In genomic region chr17:85042419-85042818, GRCm38 (mm10) we compare ENCODE assay signal across 20 mouse cellular contexts. TPM values are rescaled to one million over a fixed set of nuclear protein-coding genes. Genes with fewer than 3 reads are reported as not detected.
DNase-seq lines count a peak whose midpoint lies in the region; ATAC-seq and TF ChIP-seq lines count a peak whose summit lies in the region.
"Had no signal": no experiment of that assay in that cellular context is flagged by ENCODE, and none has a peak within 500 bp of the region (broad histone marks: within the 10 kb centered on the region; RNA-seq: fewer than 3 reads in every experiment).

No protein-coding gene starts in this region.

- no peaks in the 10 kb centered on the region for H3K36me3 ChIP-seq in liver, adult 2 months (ENCODE audit: control insufficient read depth, insufficient read depth, low read length)
- no peaks in the 10 kb centered on the region for H3K36me3 ChIP-seq in liver, embryonic 11.5 days (ENCODE audit: control insufficient read depth, insufficient read depth, low read length)
- H3K36me3 ChIP-seq in kidney, postnatal 0 days (ENCODE audit: insufficient read depth, low read length), result no peaks in the 10 kb centered on the region
- H3K36me3 ChIP-seq in stomach, postnatal 0 days (ENCODE audit: control insufficient read depth, insufficient read depth, low read length), result no peaks in the 10 kb centered on the region
- H3K36me3 ChIP-seq in neural tube, embryonic 15.5 days, result no peaks in the 10 kb centered on the region
- H3K36me3 ChIP-seq in midbrain, embryonic 13.5 days, result no peaks in the 10 kb centered on the region
- H3K36me3 ChIP-seq: heart, embryonic 10.5 days; hindbrain, embryonic 13.5 days had no signal

- no peaks in the 10 kb centered on the region for H3K9me3 ChIP-seq in liver, embryonic 11.5 days (ENCODE audit: control insufficient read depth, low read length)
- H3K9me3 ChIP-seq in kidney, postnatal 0 days (replicated peaks; ENCODE audit: low read length), result no peaks in the 10 kb centered on the region
- no peaks in the 10 kb centered on the region for H3K9me3 ChIP-seq in stomach, postnatal 0 days (ENCODE audit: control insufficient read depth, low read length)
- no peaks in the 10 kb centered on the region for H3K9me3 ChIP-seq in neural tube, embryonic 15.5 days (replicated peaks)
- H3K9me3 ChIP-seq in midbrain, embryonic 13.5 days, result no peaks in the 10 kb centered on the region
- H3K9me3 ChIP-seq: heart, embryonic 10.5 days; hindbrain, embryonic 13.5 days had no signal

- no peaks in the 10 kb centered on the region for H3K79me2 ChIP-seq in liver, adult 2 months (ENCODE audit: control insufficient read depth, insufficient read depth, low read length)

- TF ChIP-seq EP300 in stomach, postnatal 0 days (optimal IDR thresholded peaks at IDR 0.05), result no peak

- DNase-seq in liver, adult 2 months (ENCODE audit: extremely low read depth, low read depth, low spot score), result peak; percentile 46
- DNase-seq in liver, embryonic 11.5 days (ENCODE audit: low spot score), result no peak
- DNase-seq in kidney, adult 11 months, result peak; percentile 89
- no peak for DNase-seq in kidney, postnatal 0 days (ENCODE audit: low spot score)
- DNase-seq in stomach, postnatal 0 days (ENCODE audit: low spot score), result no peak
- DNase-seq: adrenal gland, postnatal 14 days; cerebellum, adult 11-12 months; cerebellum, postnatal 36 days; gastrocnemius, postnatal 36 days; heart, postnatal 10 days; lung, postnatal 10 days; thymus, adult 2 months had no signal

- no peak overlapping the region for H3K4me2 ChIP-seq in liver, embryonic 11.5 days
- no peak overlapping the region for H3K4me2 ChIP-seq in kidney, postnatal 0 days (ENCODE audit: low read length)
- H3K4me2 ChIP-seq in stomach, postnatal 0 days (replicated peaks; ENCODE audit: low read depth), result no peak overlapping the region
- H3K4me2 ChIP-seq in neural tube, embryonic 15.5 days, result no peak overlapping the region
- H3K4me2 ChIP-seq in midbrain, embryonic 13.5 days (replicated peaks), result no peak overlapping the region
- H3K4me2 ChIP-seq: hindbrain, embryonic 13.5 days had no signal

- no peak overlapping the region for H3K9ac ChIP-seq in liver, adult 2 months (ENCODE audit: low read depth, low read length)
- H3K9ac ChIP-seq in liver, embryonic 11.5 days (ENCODE audit: low read depth, low read length), result no peak overlapping the region
- H3K9ac ChIP-seq in kidney, postnatal 0 days (ENCODE audit: low read depth, low read length), result no peak overlapping the region
- no peak overlapping the region for H3K9ac ChIP-seq in stomach, postnatal 0 days (ENCODE audit: low read length)
- no peak overlapping the region for H3K9ac ChIP-seq in neural tube, embryonic 15.5 days (replicated peaks)
- no peak overlapping the region for H3K9ac ChIP-seq in midbrain, embryonic 13.5 days (replicated peaks)
- H3K9ac ChIP-seq: hindbrain, embryonic 13.5 days had no signal

- TF ChIP-seq CTCF in liver, adult 2 months (IDR thresholded peaks at IDR 0.05; ENCODE audit: low read depth, low read length), result no peak
- no peak for TF ChIP-seq CTCF in kidney, postnatal 0 days (IDR thresholded peaks at IDR 0.05; ENCODE audit: low read depth)
- no peak for TF ChIP-seq CTCF in stomach, postnatal 0 days (IDR thresholded peaks at IDR 0.05; ENCODE audit: low read depth)

- peak overlapping the region; percentile 71 for H3K27ac ChIP-seq in liver, adult 2 months (replicated peaks; ENCODE audit: insufficient read depth, low read depth, low read length)
- no peak overlapping the region for H3K27ac ChIP-seq in liver, embryonic 11.5 days (ENCODE audit: low read depth, low read length)
- peak overlapping the region; percentile 77 for H3K27ac ChIP-seq in kidney, postnatal 0 days
- H3K27ac ChIP-seq in stomach, postnatal 0 days (replicated peaks), result peak overlapping the region; percentile 58; the same call in 1 of the 2 replicates
- H3K27ac ChIP-seq in neural tube, embryonic 15.5 days (replicated peaks), result no peak overlapping the region
- no peak overlapping the region for H3K27ac ChIP-seq in midbrain, embryonic 13.5 days
- H3K27ac ChIP-seq: heart, embryonic 10.5 days; hindbrain, embryonic 13.5 days had no signal

- TF ChIP-seq POLR2A in liver, adult 2 months (IDR thresholded peaks at IDR 0.05; ENCODE audit: extremely low read depth, insufficient read depth, low read length), result no peak

- peaks cover 44% of the 10 kb centered on the region for H3K4me1 ChIP-seq in liver, adult 2 months (ENCODE audit: control insufficient read depth, insufficient read depth, low read length)
- H3K4me1 ChIP-seq in liver, embryonic 11.5 days (replicated peaks; ENCODE audit: control insufficient read depth, insufficient read depth, low read length), result peaks cover 3% of the 10 kb centered on the region; the same call in 1 of the 2 replicates
- H3K4me1 ChIP-seq in kidney, postnatal 0 days (replicated peaks; ENCODE audit: insufficient read depth, low read length), result no peaks in the 10 kb centered on the region
- H3K4me1 ChIP-seq in stomach, postnatal 0 days (replicated peaks; ENCODE audit: control insufficient read depth, insufficient read depth), result no peaks in the 10 kb centered on the region
- no peaks in the 10 kb centered on the region for H3K4me1 ChIP-seq in neural tube, embryonic 15.5 days
- no peaks in the 10 kb centered on the region for H3K4me1 ChIP-seq in midbrain, embryonic 13.5 days (replicated peaks)
- H3K4me1 ChIP-seq: heart, embryonic 10.5 days; hindbrain, embryonic 13.5 days had no signal

- H3K4me3 ChIP-seq in liver, adult 2 months (ENCODE audit: insufficient read depth, low read depth, low read length), result no peak overlapping the region
- H3K4me3 ChIP-seq in liver, embryonic 11.5 days (ENCODE audit: low read depth, low read length), result no peak overlapping the region
- no peak overlapping the region for H3K4me3 ChIP-seq in kidney, postnatal 0 days (replicated peaks; ENCODE audit: low read depth, low read length)
- no peak overlapping the region for H3K4me3 ChIP-seq in stomach, postnatal 0 days (ENCODE audit: low read depth, low read length)
- no peak overlapping the region for H3K4me3 ChIP-seq in neural tube, embryonic 15.5 days (replicated peaks)
- no peak overlapping the region for H3K4me3 ChIP-seq in midbrain, embryonic 13.5 days (replicated peaks)
- H3K4me3 ChIP-seq: erythroblast, embryonic 14.5 days; heart, embryonic 10.5 days; hindbrain, embryonic 13.5 days had no signal

- no peaks in the 10 kb centered on the region for H3K27me3 ChIP-seq in liver, adult 2 months (ENCODE audit: control insufficient read depth, insufficient read depth, low read length)
- H3K27me3 ChIP-seq in liver, embryonic 11.5 days (replicated peaks; ENCODE audit: control insufficient read depth, insufficient read depth, low read length), result no peaks in the 10 kb centered on the region
- H3K27me3 ChIP-seq in kidney, postnatal 0 days (ENCODE audit: insufficient read depth, low read length), result no peaks in the 10 kb centered on the region
- H3K27me3 ChIP-seq in stomach, postnatal 0 days (ENCODE audit: control insufficient read depth, insufficient read depth, low read length), result no peaks in the 10 kb centered on the region
- H3K27me3 ChIP-seq in neural tube, embryonic 15.5 days (replicated peaks), result no peaks in the 10 kb centered on the region
- H3K27me3 ChIP-seq in midbrain, embryonic 13.5 days, result no peaks in the 10 kb centered on the region
- H3K27me3 ChIP-seq: hindbrain, embryonic 13.5 days had no signal

- ATAC-seq in liver, embryonic 11.5 days (replicated peaks; ENCODE audit: low FRiP score), result no peak
- ATAC-seq in kidney, postnatal 0 days (replicated peaks; ENCODE audit: low FRiP score, low read depth), result 0 out of 2 replicates have a peak, but pooled peaks have one; percentile 13
- ATAC-seq in stomach, postnatal 0 days (ENCODE audit: low FRiP score, low TSS enrichment), result no peak
- no peak for ATAC-seq in neural tube, embryonic 15.5 days (ENCODE audit: low FRiP score)
- no peak for ATAC-seq in monocyte, adult 5-6 weeks (replicated peaks; ENCODE audit: insufficient number of reproducible peaks, low FRiP score, low TSS enrichment, poor library complexity, severe bottlenecking)
- ATAC-seq in midbrain, embryonic 13.5 days, result no peak
- ATAC-seq: forebrain, embryonic 14.5 days had no signal

- WGBS in liver, adult 2 months, result 40% methylated on average over 6 of the region's 6 CpGs
- 68% methylated on average over 6 of the region's 6 CpGs for WGBS in liver, embryonic 11.5 days
- 42% methylated on average over 6 of the region's 6 CpGs for WGBS in kidney, postnatal 0 days
- 37% methylated on average over 6 of the region's 6 CpGs for WGBS in stomach, postnatal 0 days
- WGBS in neural tube, embryonic 15.5 days, result 69% methylated on average over 6 of the region's 6 CpGs
- WGBS in midbrain, embryonic 13.5 days, result 55% methylated on average over 6 of the region's 6 CpGs

RNA-seq across cellular contexts. Expression of gene Slc3a1, which starts 14.2 kb away (rescaled TPM):
- total RNA-seq in liver, adult 2 months (2014; rRNA removed), result 50.2 and 111 TPM in 2 replicates
- 16.3 and 20.0 TPM in 2 replicates for polyA plus RNA-seq in liver, adult 2 months (2012; rRNA removed)
- polyA plus RNA-seq in liver, embryonic 11.5 days (2014; fragmentation: Nextera tagmentation; extraction: Ambion mirVana), result 0.27 and 0.49 TPM in 2 replicates
- 76.9 and 88.8 TPM in 2 replicates for polyA plus RNA-seq in kidney, postnatal 0 days (2015; fragmentation: Nextera tagmentation; extraction: Ambion mirVana)
- polyA plus RNA-seq in stomach, postnatal 0 days (2015; fragmentation: Nextera tagmentation; extraction: Ambion mirVana), result 0.88 and 1.0 TPM in 2 replicates
- polyA plus RNA-seq in neural tube, embryonic 15.5 days (2015; fragmentation: Nextera tagmentation; extraction: Ambion mirVana), result 0.14 and 0.37 TPM in 2 replicates
- 0.78 TPM in 1 of 3 replicates, not detected in the others for total RNA-seq in monocyte, adult 5-6 weeks (2017)
- polyA plus RNA-seq in midbrain, embryonic 13.5 days (2015; fragmentation: Nextera tagmentation; extraction: Ambion mirVana), result 0.66 TPM in 1 of 2 replicates, not detected in the other
- total RNA-seq: gastrocnemius, postnatal 36 days; layer of hippocampus, postnatal 10 days had no signal
- polyA plus RNA-seq: erythroblast, embryonic 14.5 days had no signal

RNA-seq across cellular contexts. Expression of gene Prepl, which starts 47.6 kb away (rescaled TPM):
- total RNA-seq in liver, adult 2 months (2014; rRNA removed), result 13.4 and 14.0 TPM in 2 replicates
- polyA plus RNA-seq in liver, adult 2 months (2012; rRNA removed), result 7.1 and 10.3 TPM in 2 replicates
- 18.9 and 23.7 TPM in 2 replicates for polyA plus RNA-seq in liver, embryonic 11.5 days (2014; fragmentation: Nextera tagmentation; extraction: Ambion mirVana)
- polyA plus RNA-seq in kidney, postnatal 0 days (2015; fragmentation: Nextera tagmentation; extraction: Ambion mirVana), result 25.8 and 26.2 TPM in 2 replicates
- 15.5 and 15.7 TPM in 2 replicates for polyA plus RNA-seq in stomach, postnatal 0 days (2015; fragmentation: Nextera tagmentation; extraction: Ambion mirVana)
- 126 and 135 TPM in 2 replicates for polyA plus RNA-seq in neural tube, embryonic 15.5 days (2015; fragmentation: Nextera tagmentation; extraction: Ambion mirVana)
- 5.8 to 12.0 TPM (median 6.1 TPM) in 3 replicates for total RNA-seq in monocyte, adult 5-6 weeks (2017)
- polyA plus RNA-seq in midbrain, embryonic 13.5 days (2015; fragmentation: Nextera tagmentation; extraction: Ambion mirVana), result 73.8 and 76.9 TPM in 2 replicates

RNA-seq across cellular contexts. Expression of gene Camkmt, which starts 47.9 kb away (rescaled TPM):
- 1.5 and 2.0 TPM in 2 replicates for total RNA-seq in liver, adult 2 months (2014; rRNA removed)
- polyA plus RNA-seq in liver, adult 2 months (2012; rRNA removed), result 1.3 and 1.7 TPM in 2 replicates
- polyA plus RNA-seq in liver, embryonic 11.5 days (2014; fragmentation: Nextera tagmentation; extraction: Ambion mirVana), result 6.4 and 6.8 TPM in 2 replicates
- polyA plus RNA-seq in kidney, postnatal 0 days (2015; fragmentation: Nextera tagmentation; extraction: Ambion mirVana), result 14.4 and 15.7 TPM in 2 replicates
- 8.0 and 8.3 TPM in 2 replicates for polyA plus RNA-seq in stomach, postnatal 0 days (2015; fragmentation: Nextera tagmentation; extraction: Ambion mirVana)
- 19.7 and 22.4 TPM in 2 replicates for polyA plus RNA-seq in neural tube, embryonic 15.5 days (2015; fragmentation: Nextera tagmentation; extraction: Ambion mirVana)
- total RNA-seq in monocyte, adult 5-6 weeks (2017), result 1.9 to 7.5 TPM in 2 of 3 replicates, not detected in the other
- polyA plus RNA-seq in midbrain, embryonic 13.5 days (2015; fragmentation: Nextera tagmentation; extraction: Ambion mirVana), result 18.6 and 19.0 TPM in 2 replicates

Comparison
In these comparisons a context has a peak if more than half of its experiments do, and no peak if none do; other contexts are left out.
1. DNase-seq: peak in liver, adult 2 months (single experiment) and kidney, adult 11 months (single experiment); none in liver, embryonic 11.5 days (single experiment), kidney, postnatal 0 days (single experiment) and stomach, postnatal 0 days (single experiment).
2. H3K27ac ChIP-seq: peak in liver, adult 2 months (single experiment), kidney, postnatal 0 days (single experiment) and stomach, postnatal 0 days (single experiment); none in liver, embryonic 11.5 days (single experiment), neural tube, embryonic 15.5 days (single experiment) and midbrain, embryonic 13.5 days (single experiment).